Mouse (Mus musculus): Measurements from ENCODE around the gene Ctsz. TPM values are rescaled to one million over a fixed set of nuclear protein-coding genes. Genes with fewer than 3 reads are reported as not detected.
A peak's percentile ranks its signal among the peaks of the same experiment; 100 is the strongest.

The Ctsz gene
- polyA plus RNA-seq, 1 experiment, result 59.2 TPM

GRCm38 (mm10) chr2:174421107-174421506, 17.7 kb downstream of the Ctsz start:
- H3K9me3 ChIP-seq (replicated peaks; ENCODE audit: control insufficient read depth, insufficient read depth, low read length, poor library complexity, severe bottlenecking), result no peaks in the 10 kb centered on the region
- H3K27ac ChIP-seq (ENCODE audit: insufficient read depth, low read length), result no peak overlapping the region
- H3K9ac ChIP-seq (ENCODE audit: low read depth, poor library complexity, severe bottlenecking), result no peak overlapping the region
- TF ChIP-seq EP300 (IDR thresholded peaks at IDR 0.05; ENCODE audit: insufficient read depth, low read depth, low read length) (no peak), CTCF (IDR thresholded peaks at IDR 0.05; ENCODE audit: low read depth, low read length) (no peak), POLR2A (IDR thresholded peaks at IDR 0.05; ENCODE audit: insufficient read depth, low read length) (no peak)
- H3K36me3 ChIP-seq (ENCODE audit: control insufficient read depth, insufficient read depth, low read length, poor library complexity, severe bottlenecking), result peaks cover 7% of the 10 kb centered on the region
- H3K27me3 ChIP-seq (ENCODE audit: control insufficient read depth, insufficient read depth, low read length, poor library complexity, severe bottlenecking), result no peaks in the 10 kb centered on the region
- no peaks in the 10 kb centered on the region for H3K4me1 ChIP-seq (ENCODE audit: control insufficient read depth, insufficient read depth, low read length)
- H3K4me3 ChIP-seq (ENCODE audit: low read depth, low read length), result no peak overlapping the region

GRCm38 (mm10) chr2:174415731-174416310, 23.0 kb downstream of the Ctsz start, which contains the start of gene Nelfcd:
Gene Nelfcd, plus strand, starts transcription at chr2:174415804.
- TF ChIP-seq POLR2A (IDR thresholded peaks at IDR 0.05; ENCODE audit: insufficient read depth, low read length), result peak; percentile 64
- no peak for TF ChIP-seq EP300 (IDR thresholded peaks at IDR 0.05; ENCODE audit: insufficient read depth, low read depth, low read length)
- no peak within 1 kb of the TSS for H3K27ac ChIP-seq (ENCODE audit: insufficient read depth, low read length)
- no peaks in the 10 kb centered on the region for H3K27me3 ChIP-seq (ENCODE audit: control insufficient read depth, insufficient read depth, low read length, poor library complexity, severe bottlenecking)
- no peaks in the 10 kb centered on the region for H3K4me1 ChIP-seq (ENCODE audit: control insufficient read depth, insufficient read depth, low read length)
- peak within 1 kb of the TSS; percentile 95 for H3K4me3 ChIP-seq (ENCODE audit: low read depth, low read length)
- H3K9ac ChIP-seq (ENCODE audit: low read depth, poor library complexity, severe bottlenecking), result peak within 1 kb of the TSS; percentile 85
- no peaks in the 10 kb centered on the region; the same call in 1 of the 2 replicates for H3K36me3 ChIP-seq (ENCODE audit: control insufficient read depth, insufficient read depth, low read length, poor library complexity, severe bottlenecking)
- H3K9me3 ChIP-seq (replicated peaks; ENCODE audit: control insufficient read depth, insufficient read depth, low read length, poor library complexity, severe bottlenecking), result no peaks in the 10 kb centered on the region

- H3K27ac ChIP-seq (ENCODE audit: insufficient read depth, low read length), result no peak overlapping the region
- H3K27me3 ChIP-seq (ENCODE audit: control insufficient read depth, insufficient read depth, low read length, poor library complexity, severe bottlenecking), result no peaks in the 10 kb centered on the region
- H3K4me1 ChIP-seq (ENCODE audit: control insufficient read depth, insufficient read depth, low read length), result no peaks in the 10 kb centered on the region
- H3K36me3 ChIP-seq (ENCODE audit: control insufficient read depth, insufficient read depth, low read length, poor library complexity, severe bottlenecking), result no peaks in the 10 kb centered on the region
- no peaks in the 10 kb centered on the region for H3K9me3 ChIP-seq (replicated peaks; ENCODE audit: control insufficient read depth, insufficient read depth, low read length, poor library complexity, severe bottlenecking)
- H3K4me3 ChIP-seq (ENCODE audit: low read depth, low read length), result no peak overlapping the region
- H3K9ac ChIP-seq (ENCODE audit: low read depth, poor library complexity, severe bottlenecking), result no peak overlapping the region
- TF ChIP-seq CTCF (IDR thresholded peaks at IDR 0.05; ENCODE audit: low read depth, low read length) (no peak), EP300 (IDR thresholded peaks at IDR 0.05; ENCODE audit: insufficient read depth, low read depth, low read length) (no peak), POLR2A (IDR thresholded peaks at IDR 0.05; ENCODE audit: insufficient read depth, low read length) (no peak)
These were observed 23.7 kb downstream of the Ctsz start for GRCm38 (mm10) chr2:174415001-174415730.

GRCm38 (mm10) chr2:174413127-174413526, 25.7 kb downstream of the Ctsz start:
- Histone ChIP-seq H3K36me3 (ENCODE audit: control insufficient read depth, insufficient read depth, low read length, poor library complexity, severe bottlenecking) (no peaks in the 10 kb centered on the region), H3K27ac (ENCODE audit: insufficient read depth, low read length) (no peak overlapping the region), H3K9ac (ENCODE audit: low read depth, poor library complexity, severe bottlenecking) (no peak overlapping the region), H3K4me1 (ENCODE audit: control insufficient read depth, insufficient read depth, low read length) (peaks cover 2% of the 10 kb centered on the region), H3K27me3 (ENCODE audit: control insufficient read depth, insufficient read depth, low read length, poor library complexity, severe bottlenecking) (no peaks in the 10 kb centered on the region), H3K9me3 (replicated peaks; ENCODE audit: control insufficient read depth, insufficient read depth, low read length, poor library complexity, severe bottlenecking) (no peaks in the 10 kb centered on the region), H3K4me3 (ENCODE audit: low read depth, low read length) (no peak overlapping the region)
- TF ChIP-seq POLR2A (IDR thresholded peaks at IDR 0.05; ENCODE audit: insufficient read depth, low read length) (no peak), EP300 (IDR thresholded peaks at IDR 0.05; ENCODE audit: insufficient read depth, low read depth, low read length) (no peak), CTCF (IDR thresholded peaks at IDR 0.05; ENCODE audit: low read depth, low read length) (no peak)

GRCm38 (mm10) chr2:174410222-174410621, 28.6 kb downstream of the Ctsz start:
- Histone ChIP-seq H3K27me3 (ENCODE audit: control insufficient read depth, insufficient read depth, low read length, poor library complexity, severe bottlenecking) (no peaks in the 10 kb centered on the region), H3K9ac (ENCODE audit: low read depth, poor library complexity, severe bottlenecking) (no peak overlapping the region), H3K27ac (ENCODE audit: insufficient read depth, low read length) (no peak overlapping the region), H3K4me3 (ENCODE audit: low read depth, low read length) (no peak overlapping the region), H3K4me1 (ENCODE audit: control insufficient read depth, insufficient read depth, low read length) (peaks cover 2% of the 10 kb centered on the region), H3K36me3 (ENCODE audit: control insufficient read depth, insufficient read depth, low read length, poor library complexity, severe bottlenecking) (no peaks in the 10 kb centered on the region), H3K9me3 (replicated peaks; ENCODE audit: control insufficient read depth, insufficient read depth, low read length, poor library complexity, severe bottlenecking) (no peaks in the 10 kb centered on the region)
- TF ChIP-seq POLR2A (IDR thresholded peaks at IDR 0.05; ENCODE audit: insufficient read depth, low read length), result no peak
- TF ChIP-seq EP300 (IDR thresholded peaks at IDR 0.05; ENCODE audit: insufficient read depth, low read depth, low read length), result 0 out of 2 replicates have a peak, but pooled peaks have one; percentile 0
- no peak for TF ChIP-seq CTCF (IDR thresholded peaks at IDR 0.05; ENCODE audit: low read depth, low read length)

GRCm38 (mm10) chr2:174400396-174400795, 38.4 kb downstream of the Ctsz start:
- Histone ChIP-seq H3K36me3 (ENCODE audit: control insufficient read depth, insufficient read depth, low read length, poor library complexity, severe bottlenecking) (no peaks in the 10 kb centered on the region), H3K4me1 (ENCODE audit: control insufficient read depth, insufficient read depth, low read length) (no peaks in the 10 kb centered on the region), H3K27me3 (ENCODE audit: control insufficient read depth, insufficient read depth, low read length, poor library complexity, severe bottlenecking) (no peaks in the 10 kb centered on the region), H3K4me3 (ENCODE audit: low read depth, low read length) (no peak overlapping the region), H3K9me3 (replicated peaks; ENCODE audit: control insufficient read depth, insufficient read depth, low read length, poor library complexity, severe bottlenecking) (no peaks in the 10 kb centered on the region), H3K27ac (ENCODE audit: insufficient read depth, low read length) (no peak overlapping the region), H3K9ac (ENCODE audit: low read depth, poor library complexity, severe bottlenecking) (no peak overlapping the region)
- TF ChIP-seq CTCF (IDR thresholded peaks at IDR 0.05; ENCODE audit: low read depth, low read length) (no peak), POLR2A (IDR thresholded peaks at IDR 0.05; ENCODE audit: insufficient read depth, low read length) (no peak), EP300 (IDR thresholded peaks at IDR 0.05; ENCODE audit: insufficient read depth, low read depth, low read length) (no peak)

Measured in ES-Bruce4 (cell line).